Mouse (Mus musculus) v-Abl transformed pro-B cells (cell line): ENCODE measurements at regions not wholly inside any gene's neighbourhood (a gene's known extent, or its start where the extent isn't known, plus 50 kb on each side); places are given as distances from the start of the nearest gene placed in this dataset.
"Not testable (repeated sequence)": the region's sequence is repeated elsewhere in the genome, so short reads cannot be mapped to it uniquely, and the experiment has no call there.

Experiments used
- in situ Hi-C, 2 experiments: fragments of 400-800 bp; cut with MboI; formaldehyde crosslinking; loops; one replicate each; pipeline ENCODE4 v1.15.1; 2025; ENCODE audit not compliant: unreplicated experiment in 2 of 2

- in situ Hi-C loops: no loop called here
Observed at GRCm38 (mm10) chr7:64101679-64102078, 52.0 kb upstream of the Trpm1 start.

DNA sequence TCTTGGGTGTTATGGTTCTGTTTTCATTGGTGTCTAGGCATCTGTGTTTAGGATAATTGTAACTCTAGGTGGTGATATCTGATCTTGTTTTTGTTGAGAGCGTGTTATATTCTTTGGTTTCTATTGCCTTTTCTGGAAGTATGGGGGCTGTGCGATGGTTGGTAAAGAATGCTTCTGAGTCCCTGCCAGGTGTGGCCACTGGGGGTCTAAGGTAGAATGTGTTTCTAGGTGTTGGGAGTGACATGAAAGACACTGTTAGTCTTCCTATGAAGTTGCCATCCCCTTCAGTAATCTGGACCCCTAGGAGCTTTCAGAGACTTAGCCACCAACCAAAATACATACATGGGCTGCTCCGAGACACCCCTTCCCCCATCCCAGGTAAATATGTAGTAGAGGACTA, 54.0 kb upstream of the Trpm1 start:
- in situ Hi-C loops: loop anchor here in 1 of 2 experiments (10.0 kb wide), 1 partner anchor 45 kb away; no protein-coding TSS in a partner anchor

GRCm38 (mm10) chr7:64090067-64090466, 63.6 kb upstream of the Trpm1 start:
- in situ Hi-C loops: loop anchor here in 1 of 2 experiments (10.0 kb wide), 1 partner anchor 55 kb away; no protein-coding TSS in a partner anchor

- in situ Hi-C loops: no loop called here
Observed at GRCm38 (mm10) chr7:64089034-64089433, 64.6 kb upstream of the Trpm1 start.

DNA sequence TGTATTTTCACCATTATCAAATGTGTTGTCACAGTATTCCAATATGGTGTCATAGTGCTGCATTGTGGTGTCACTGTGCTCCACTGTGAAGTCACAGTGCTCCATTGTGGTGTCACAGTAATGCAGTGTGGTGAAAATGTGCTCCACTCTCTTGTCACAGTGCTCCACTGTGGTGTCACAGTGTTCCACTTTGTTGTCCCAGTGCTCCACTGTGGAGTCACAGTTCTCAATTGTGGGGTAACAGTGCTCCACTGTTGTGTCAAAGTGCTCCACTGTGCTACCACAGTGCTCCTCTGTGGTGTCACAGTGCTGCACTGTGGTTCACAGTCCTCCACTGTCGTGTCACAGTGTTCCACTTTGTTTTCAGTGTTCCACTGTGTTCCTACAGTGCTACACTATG, 69.7 kb upstream of the Trpm1 start:
- in situ Hi-C loops: not testable (repeated sequence)

DNA sequence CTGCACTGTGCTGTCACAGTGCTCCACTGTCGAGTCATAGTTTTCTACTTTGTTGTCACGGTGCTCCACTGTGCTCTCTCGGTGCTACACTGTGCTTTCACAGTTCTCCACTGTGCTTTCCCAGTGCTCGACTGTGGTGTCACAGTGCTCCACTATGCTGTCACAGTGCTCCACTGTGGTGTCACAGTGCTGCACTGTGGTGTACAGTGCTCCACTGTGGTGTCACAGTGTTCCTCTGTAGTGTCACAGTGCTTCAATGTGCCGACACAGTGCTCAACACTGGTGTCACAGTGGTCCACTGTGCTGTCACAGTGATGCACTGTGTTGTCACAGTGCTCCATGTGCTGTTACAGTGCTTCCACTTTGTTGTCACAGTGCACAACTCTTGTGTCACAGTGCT, 71.0 kb upstream of the Trpm1 start:
- in situ Hi-C loops: no loop called here

GRCm38 (mm10) chr7:64082201-64082600, 71.4 kb upstream of the Trpm1 start:
- in situ Hi-C loops: no loop called here

GRCm38 (mm10) chr7:64081618-64082017, 72.0 kb upstream of the Trpm1 start:
- in situ Hi-C loops: no loop called here

DNA sequence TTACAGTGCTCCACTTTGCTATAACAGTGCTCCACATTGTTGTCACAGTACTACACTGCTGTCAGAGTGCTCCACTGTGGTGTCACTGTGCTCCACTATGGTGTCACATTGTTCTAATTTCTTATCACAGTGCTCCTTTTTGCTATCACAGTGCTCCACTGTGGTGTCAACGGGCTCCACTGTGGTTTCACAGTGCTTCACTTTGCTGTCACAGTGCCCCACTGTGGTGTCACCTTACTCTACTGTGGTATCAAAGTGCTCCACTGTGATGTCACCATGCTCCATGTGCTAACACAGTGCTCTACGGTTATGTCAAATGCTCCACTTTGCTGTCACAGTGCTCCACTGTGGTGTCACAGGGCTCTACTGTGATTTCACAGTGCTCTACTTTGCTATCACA, 72.6 kb upstream of the Trpm1 start:
- in situ Hi-C loops: no loop called here

GRCm38 (mm10) chr7:64079301-64079700, 74.3 kb upstream of the Trpm1 start:
- in situ Hi-C loops: loop anchor here in 1 of 2 experiments (5.0 kb wide), 1 partner anchor 327 kb away; no protein-coding TSS in a partner anchor

DNA sequence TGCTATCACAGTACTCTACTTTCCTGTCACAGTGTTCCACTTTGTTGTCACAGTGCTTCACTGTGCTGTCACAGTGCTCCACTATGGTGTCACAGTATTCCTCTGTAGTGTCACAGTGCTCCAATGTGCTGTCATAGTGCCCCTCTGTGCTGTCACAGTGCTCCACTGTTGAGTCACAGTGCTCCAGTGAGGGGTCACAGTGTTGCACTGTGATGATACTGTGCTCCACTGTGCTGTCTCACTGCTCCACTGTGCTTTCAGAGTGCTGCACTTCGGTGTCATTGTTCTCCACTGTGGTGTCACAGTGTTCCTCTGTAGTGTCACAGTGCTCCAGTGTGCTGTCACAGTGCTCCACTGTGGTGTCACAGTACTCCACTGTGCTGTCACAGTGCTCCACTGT, 75.0 kb upstream of the Trpm1 start:
- in situ Hi-C loops: loop anchor here in 1 of 2 experiments (5.0 kb wide), 1 partner anchor 326 kb away; no protein-coding TSS in a partner anchor

DNA sequence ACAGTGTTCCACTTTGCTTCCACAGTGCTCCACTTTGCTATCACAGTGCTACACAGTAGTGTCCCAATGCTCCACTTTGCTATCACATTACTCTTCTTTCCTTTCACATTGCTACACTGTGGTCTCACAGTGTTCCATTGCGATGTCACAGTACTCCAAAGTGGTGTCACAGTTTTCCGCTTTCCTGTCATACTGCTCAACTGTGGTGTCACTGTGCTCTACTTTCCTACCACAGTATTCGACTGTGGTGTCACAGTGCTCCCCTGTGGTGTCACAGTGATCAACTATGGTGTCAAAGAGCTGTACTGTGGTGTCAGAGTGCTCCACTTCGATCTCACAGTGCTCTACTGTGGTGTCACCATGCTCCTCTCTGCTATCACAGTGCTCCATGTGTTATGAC, 76.1 kb upstream of the Trpm1 start:
- in situ Hi-C loops: loop anchor here in 1 of 2 experiments (5.0 kb wide), 1 partner anchor 325 kb away; no protein-coding TSS in a partner anchor

DNA sequence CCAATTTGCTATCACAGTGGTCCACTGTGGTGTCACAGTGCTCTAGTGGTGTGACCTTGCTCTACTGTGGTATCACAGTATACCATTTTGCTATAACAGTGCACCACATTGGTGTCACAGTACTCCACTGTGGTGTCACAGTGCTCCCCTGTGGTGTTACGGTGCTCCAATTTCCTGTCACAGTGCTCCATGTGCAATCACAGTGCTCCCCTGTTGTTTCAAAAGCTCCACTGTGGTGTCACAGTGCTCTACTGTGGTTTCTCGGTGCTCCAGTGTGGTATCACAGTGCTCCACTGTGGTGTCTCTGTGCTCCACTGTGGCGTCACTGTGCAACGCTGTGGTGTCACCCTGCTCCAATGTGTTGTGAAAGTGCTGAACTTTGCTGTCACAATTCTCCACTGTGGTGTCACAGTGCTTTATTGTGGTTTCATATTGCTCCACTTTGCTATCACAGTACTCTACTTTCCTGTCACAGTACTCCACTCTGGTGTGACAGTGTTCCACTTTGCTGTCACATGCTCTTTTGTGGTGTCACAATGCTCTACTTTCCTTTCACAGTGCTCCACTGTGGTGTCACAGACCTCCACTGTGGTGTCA, 76.8 kb upstream of the Trpm1 start:
- in situ Hi-C loops: loop anchor here in 1 of 2 experiments (5.0 kb wide), 1 partner anchor 325 kb away; no protein-coding TSS in a partner anchor

DNA sequence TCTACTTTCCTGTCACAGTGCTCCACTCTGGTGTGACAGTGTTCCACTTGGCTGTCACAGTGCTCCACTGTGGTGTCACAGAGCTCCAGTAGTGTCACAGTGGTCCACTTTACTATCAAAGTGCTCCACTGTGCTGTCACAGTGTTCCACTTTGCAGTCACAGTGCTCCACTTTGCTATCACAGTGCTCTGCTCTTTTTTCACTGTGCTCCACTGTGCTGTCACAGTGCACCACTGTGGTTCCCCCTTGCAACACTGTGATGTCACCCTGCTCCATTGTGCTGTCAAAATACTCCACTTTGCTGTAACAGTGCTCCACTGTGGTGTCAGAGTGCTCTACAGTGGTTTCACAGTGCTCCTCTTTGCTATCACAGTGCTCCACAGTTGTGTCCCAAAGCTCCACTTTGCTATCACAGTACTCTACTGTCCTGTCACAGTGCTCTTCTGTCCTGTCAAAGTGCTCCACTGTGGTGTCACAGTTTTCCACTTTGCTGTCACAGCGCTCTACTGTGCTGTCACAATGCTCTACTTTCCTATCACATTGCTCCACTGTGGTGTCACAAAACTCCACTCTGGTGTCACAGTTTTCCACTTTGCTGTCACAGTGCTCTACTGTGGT, 77.8 kb upstream of the Trpm1 start:
- in situ Hi-C loops: loop anchor here in 1 of 2 experiments (5.0 kb wide), 1 partner anchor 324 kb away; no protein-coding TSS in a partner anchor

DNA sequence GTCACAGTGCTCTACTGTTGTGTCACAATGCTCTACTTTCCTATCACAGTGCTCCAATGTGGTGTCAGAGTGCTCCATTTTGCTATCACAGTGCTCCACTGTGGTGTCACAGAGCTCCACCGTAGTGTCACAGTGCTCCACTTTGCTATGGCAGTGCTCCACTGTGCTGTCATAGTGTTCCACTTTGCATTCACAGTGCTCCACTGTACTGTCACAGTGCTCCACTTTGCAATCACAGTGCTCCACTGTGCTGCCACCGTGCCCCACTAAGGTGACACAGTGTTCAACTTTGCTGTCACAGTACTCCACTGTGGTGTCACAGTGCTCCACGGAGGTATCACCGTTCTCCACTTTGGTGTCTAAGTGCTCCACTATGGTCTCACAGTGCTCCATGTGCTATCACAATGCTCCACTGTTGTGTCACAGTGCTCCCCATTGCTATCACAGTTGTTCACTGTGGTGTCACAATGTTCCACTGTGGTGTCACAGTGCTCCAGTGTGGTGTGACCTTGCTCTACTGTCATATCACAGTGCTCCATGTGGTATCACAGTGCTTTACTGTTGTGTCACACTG, 78.9 kb upstream of the Trpm1 start:
- in situ Hi-C loops: loop anchor here (5.0 to 25.0 kb wide), 2 partner anchors 322 to 663 kb away; no protein-coding TSS in a partner anchor

DNA sequence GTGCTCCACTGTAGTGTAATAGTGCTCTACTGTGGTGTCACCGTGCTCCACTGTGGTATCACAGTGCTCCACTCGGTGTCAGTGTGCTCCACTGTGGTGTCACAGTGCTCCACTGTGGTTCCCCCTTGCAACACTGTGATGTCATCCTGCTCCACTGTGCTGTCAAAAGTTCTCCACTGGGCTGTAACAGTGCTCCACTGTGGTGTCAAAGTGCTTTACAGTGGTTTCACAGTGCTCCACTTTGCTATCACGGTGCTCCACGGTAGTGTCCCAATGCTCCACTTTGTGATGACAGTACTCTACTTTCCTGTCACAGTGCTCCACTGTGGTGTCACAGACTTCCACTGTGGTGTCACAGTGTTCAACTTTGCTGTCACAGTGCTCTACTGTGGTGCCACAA, 79.4 kb upstream of the Trpm1 start:
- in situ Hi-C loops: loop anchor here in 1 of 2 experiments (25.0 kb wide), 1 partner anchor 663 kb away; no protein-coding TSS in a partner anchor

GRCm38 (mm10) chr7:64073781-64074180, 79.9 kb upstream of the Trpm1 start:
- in situ Hi-C loops: loop anchor here in 1 of 2 experiments (25.0 kb wide), 1 partner anchor 664 kb away; no protein-coding TSS in a partner anchor

DNA sequence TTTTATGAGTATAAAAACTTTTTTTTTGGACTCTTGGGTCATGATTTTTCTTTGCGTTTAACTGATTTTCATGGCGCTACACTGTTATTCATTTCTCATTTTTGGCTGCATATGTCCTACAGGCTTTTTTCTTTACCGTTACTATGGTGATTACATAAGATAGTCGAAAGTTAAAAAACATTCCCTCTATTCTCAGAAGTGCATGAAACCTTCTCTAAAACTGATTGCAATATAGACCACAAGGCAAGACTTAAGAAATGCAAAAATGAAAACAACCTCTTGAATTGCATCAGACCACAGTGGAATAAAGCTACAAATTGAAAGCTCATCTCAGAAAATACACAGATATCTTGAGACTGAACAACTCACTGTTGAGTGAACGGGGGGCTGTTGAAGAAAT, 82.7 kb upstream of the Trpm1 start:
- in situ Hi-C loops: loop anchor here in 1 of 2 experiments (25.0 kb wide), 1 partner anchor 666 kb away; no protein-coding TSS in a partner anchor

- in situ Hi-C loops: loop anchor here (10.0 to 25.0 kb wide), 2 partner anchors 79 to 672 kb away; no protein-coding TSS in a partner anchor
Observed at GRCm38 (mm10) chr7:64065529-64066247, 87.9 kb upstream of the Trpm1 start.

GRCm38 (mm10) chr7:64064460-64065241, 89.0 kb upstream of the Trpm1 start:
- in situ Hi-C loops: loop anchor here (5.0 to 25.0 kb wide), 3 partner anchors 80 to 673 kb away; no protein-coding TSS in a partner anchor
